Mouse (Mus musculus) limb, embryonic 14.5 days (tissue): ENCODE results near the gene Rnaseh2b. TPM values are rescaled to one million over a fixed set of nuclear protein-coding genes. Genes with fewer than 3 reads are reported as not detected.

ENCODE experiments used
- ATAC-seq: fragments of 200-750 bp; cut with Nextera tagmentation; 2 replicates; pipeline ENCODE4 v1.8.0; 2017; ENCODE audit warnings: low read depth, moderate number of reproducible peaks, moderate TSS enrichment; ENCODE audit not compliant: low FRiP score
- DNase-seq: peaks from one replicate; pipeline ENCODE4 v3.0.0-alpha.2; 2015; ENCODE audit warnings: low spot score
- H3K27ac ChIP-seq: fragments of 300-500 bp; sonication (generic); replicated peaks from 2 replicates; pipeline ENCODE4 v1.5.1; 2014; ENCODE audit warnings: low read depth, mild to moderate bottlenecking, low read length, moderate library complexity, mixed read lengths
- H3K27me3 ChIP-seq: fragments of 300-500 bp; sonication (generic); 2 replicates; pipeline ENCODE4 v1.6.1; 2014; ENCODE audit warnings: low read length, mixed read lengths; ENCODE audit not compliant: control insufficient read depth, insufficient read depth
- H3K36me3 ChIP-seq: fragments of 300-500 bp; sonication (generic); 2 replicates; pipeline ENCODE4 v1.6.1; 2014; ENCODE audit warnings: mild to moderate bottlenecking, low read length, moderate library complexity, mixed read lengths; ENCODE audit not compliant: control insufficient read depth, insufficient read depth
- H3K4me1 ChIP-seq: fragments of 300-500 bp; sonication (generic); 2 replicates; pipeline ENCODE4 v1.6.1; 2014; ENCODE audit warnings: antibody characterized with exemption, low read length, mixed read lengths; ENCODE audit not compliant: control insufficient read depth, insufficient read depth
- H3K4me2 ChIP-seq: fragments of 300-500 bp; sonication (generic); replicated peaks from 2 replicates; pipeline ENCODE4 v1.6.1; 2014; ENCODE audit warnings: low read depth, mild to moderate bottlenecking, low read length, moderate library complexity; ENCODE audit not compliant: severe bottlenecking
- H3K4me3 ChIP-seq: fragments of 300-500 bp; sonication (generic); replicated peaks from 2 replicates; pipeline ENCODE4 v1.5.1; 2014; ENCODE audit warnings: low read length
- H3K9ac ChIP-seq: fragments of 300-500 bp; sonication (generic); 2 replicates; pipeline ENCODE4 v1.6.1; 2014; ENCODE audit warnings: mild to moderate bottlenecking, low read depth, low read length, moderate library complexity; ENCODE audit not compliant: severe bottlenecking
- H3K9me3 ChIP-seq: fragments of 300-500 bp; sonication (generic); 2 replicates; pipeline ENCODE4 v1.6.1; 2016; ENCODE audit warnings: low read length; ENCODE audit not compliant: control insufficient read depth
- POLR2A ChIP-seq: fragments of 200-500 bp; IDR thresholded peaks from 2 replicates; pipeline ENCODE4 v1.8.0; 2012; ENCODE audit warnings: inconsistent platforms, mild to moderate bottlenecking, moderate library complexity, borderline replicate concordance; ENCODE audit not compliant: insufficient read depth, insufficient read length; ENCODE audit errors: extremely low read depth
- WGBS: fragments of 180-500 bp; shearing (Covaris S2); extraction: QIAGEN DNeasy Blood & Tissue Kit; methylation state at CpG from one replicate; pipeline ENCODE4 v1.1.7; 2014; 5-methylcytosine and 5-hydroxymethylcytosine counted together
- polyA plus RNA-seq, 2 experiments: library from polyadenylated mRNA; depleted of rRNA in 1 of 2; stranded (reverse) in 1 of 2; unstranded in 1 of 2; fragments of >200 nt; fragmentation: Nextera tagmentation in 1 of 2; extraction: Ambion mirVana in 1 of 2; gene quantifications; 2 replicates each; pipeline versions ENCODE4 v1.2.1 to v1.2.3; 2012 to 2014

The Rnaseh2b gene
- polyA plus RNA-seq, 2 experiments: 29.6 to 58.8 TPM

GRCm38 (mm10) chr14:62346570-62346969 is 54.2 kb downstream of the Rnaseh2b start:
- no peak overlapping the region for H3K9ac ChIP-seq
- H3K9me3 ChIP-seq: no peaks in the 10 kb centered on the region
- H3K4me3 ChIP-seq: no peak overlapping the region
- no peaks in the 10 kb centered on the region for H3K27me3 ChIP-seq
- DNase-seq: no peak
- peaks cover 4% of the 10 kb centered on the region for H3K4me1 ChIP-seq
- no peak overlapping the region for H3K27ac ChIP-seq
- no peak overlapping the region for H3K4me2 ChIP-seq
- ATAC-seq: no peak
- WGBS: 75% methylated on average over 11 of the region's 11 CpGs
- peaks cover 8% of the 10 kb centered on the region for H3K36me3 ChIP-seq
- TF ChIP-seq POLR2A: no peak

- peaks cover 8% of the 10 kb centered on the region for H3K36me3 ChIP-seq
- no peak for TF ChIP-seq POLR2A
- H3K9me3 ChIP-seq: no peaks in the 10 kb centered on the region
- WGBS: 71% methylated on average over 7 of the region's 7 CpGs
- ATAC-seq (no peak), DNase-seq (no peak)
- H3K4me2 ChIP-seq: no peak overlapping the region
- no peak overlapping the region for H3K4me3 ChIP-seq
- peaks cover 4% of the 10 kb centered on the region for H3K4me1 ChIP-seq
- no peaks in the 10 kb centered on the region for H3K27me3 ChIP-seq
- H3K27ac ChIP-seq: no peak overlapping the region
- H3K9ac ChIP-seq: no peak overlapping the region
Measured at GRCm38 (mm10) chr14:62347103-62347502, 54.7 kb downstream of the Rnaseh2b start.

- Histone ChIP-seq H3K4me1 (peaks cover 4% of the 10 kb centered on the region), H3K4me3 (no peak overlapping the region), H3K4me2 (no peak overlapping the region), H3K27ac (no peak overlapping the region), H3K36me3 (peaks cover 11% of the 10 kb centered on the region), H3K9ac (no peak overlapping the region), H3K27me3 (no peaks in the 10 kb centered on the region), H3K9me3 (no peaks in the 10 kb centered on the region)
- TF ChIP-seq POLR2A: no peak
- ATAC-seq (no peak), DNase-seq (no peak)
- 41% methylated on average over 5 of the region's 5 CpGs for WGBS
Measured at GRCm38 (mm10) chr14:62349786-62350185, 57.4 kb downstream of the Rnaseh2b start.

GRCm38 (mm10) chr14:62350186-62350585 is 57.8 kb downstream of the Rnaseh2b start:
- 68% methylated on average over 4 of the region's 4 CpGs for WGBS
- no peak overlapping the region for H3K9ac ChIP-seq
- H3K4me1 ChIP-seq: peaks cover 4% of the 10 kb centered on the region
- H3K9me3 ChIP-seq: no peaks in the 10 kb centered on the region
- H3K4me2 ChIP-seq: no peak overlapping the region
- H3K36me3 ChIP-seq: peaks cover 11% of the 10 kb centered on the region
- H3K27ac ChIP-seq: no peak overlapping the region
- no peaks in the 10 kb centered on the region for H3K27me3 ChIP-seq
- TF ChIP-seq POLR2A: no peak
- no peak overlapping the region for H3K4me3 ChIP-seq
- no peak for DNase-seq
- no peak for ATAC-seq

GRCm38 (mm10) chr14:62350890-62351289 is 58.5 kb downstream of the Rnaseh2b start:
- Histone ChIP-seq H3K4me1 (peaks cover 4% of the 10 kb centered on the region), H3K36me3 (peaks cover 11% of the 10 kb centered on the region), H3K4me3 (no peak overlapping the region), H3K27ac (no peak overlapping the region), H3K9me3 (no peaks in the 10 kb centered on the region), H3K9ac (no peak overlapping the region), H3K4me2 (no peak overlapping the region), H3K27me3 (no peaks in the 10 kb centered on the region)
- DNase-seq (no peak), ATAC-seq (no peak)
- no peak for TF ChIP-seq POLR2A
- 91% methylated on average over 3 of the region's 3 CpGs for WGBS

GRCm38 (mm10) chr14:62353372-62353771 is 61.0 kb downstream of the Rnaseh2b start:
- DNase-seq (no peak), ATAC-seq (no peak)
- Histone ChIP-seq H3K27ac (no peak overlapping the region), H3K36me3 (peaks cover 11% of the 10 kb centered on the region), H3K4me1 (peaks cover 4% of the 10 kb centered on the region), H3K9me3 (no peaks in the 10 kb centered on the region), H3K27me3 (no peaks in the 10 kb centered on the region), H3K4me3 (no peak overlapping the region), H3K9ac (no peak overlapping the region), H3K4me2 (no peak overlapping the region)
- TF ChIP-seq POLR2A: no peak
- WGBS: 86% methylated on average over 9 of the region's 9 CpGs
